Mouse (Mus musculus) ES-E14 (cell line): Measurements from ENCODE around the gene Bag5. TPM values are rescaled to one million over a fixed set of nuclear protein-coding genes. Genes with fewer than 3 reads are reported as not detected.

Experiments used
- DNase-seq: peaks from one replicate; pipeline ENCODE4 v3.0.0-alpha.2; 2013; ENCODE audit warnings: low read depth, low spot score
- H3K27ac ChIP-seq: 2 replicates; pipeline ENCODE4 v1.5.1; 2012; ENCODE audit warnings: low read depth, mild to moderate bottlenecking, low read length, moderate library complexity, mixed read lengths; ENCODE audit not compliant: poor library complexity, insufficient read depth, severe bottlenecking
- H3K36me3 ChIP-seq: 2 replicates; pipeline ENCODE4 v1.6.1; 2012; ENCODE audit warnings: mild to moderate bottlenecking, low read length, moderate library complexity, mixed read lengths; ENCODE audit not compliant: control insufficient read depth, poor library complexity, insufficient read depth, severe bottlenecking
- H3K4me1 ChIP-seq, 2 experiments: fragments of 150-350 bp in 1 of 2; sonication (generic) in 1 of 2; 2 replicates each; pipeline ENCODE4 v1.6.1; 2012; ENCODE audit warnings: low read length in 2 of 2, mild to moderate bottlenecking in 1 of 2, mixed read lengths in 1 of 2; ENCODE audit not compliant: control insufficient read depth in 2 of 2, insufficient read depth in 2 of 2, poor library complexity in 1 of 2
- H3K4me3 ChIP-seq, 2 experiments: fragments of 150-350 bp in 1 of 2; sonication (generic) in 1 of 2; 2 replicates each; pipeline ENCODE4 v1.5.1; 2012; ENCODE audit warnings: low read length in 2 of 2, low read depth in 1 of 2, mild to moderate bottlenecking in 1 of 2, mixed read lengths in 1 of 2; ENCODE audit not compliant: insufficient read depth in 1 of 2, poor library complexity in 1 of 2, severe bottlenecking in 1 of 2
- H3K9ac ChIP-seq: 2 replicates; pipeline ENCODE4 v1.6.1; 2012; ENCODE audit warnings: low read depth, mild to moderate bottlenecking, low read length, mixed read lengths; ENCODE audit not compliant: poor library complexity, insufficient read depth, severe bottlenecking
- H3K9me3 ChIP-seq: fragments of 150-350 bp; sonication (generic); 2 replicates; pipeline ENCODE4 v1.6.1; 2012; ENCODE audit warnings: low read depth, mild to moderate bottlenecking, low read length; ENCODE audit not compliant: control insufficient read depth, insufficient read depth
- CHD2 ChIP-seq: IDR thresholded peaks from 2 replicates; pipeline ENCODE4 v1.6.1; 2014; ENCODE audit warnings: mild to moderate bottlenecking, low read depth, low read length, inconsistent platforms
- HCFC1 ChIP-seq: IDR thresholded peaks from 2 replicates; pipeline ENCODE4 v1.6.1; 2012; ENCODE audit warnings: low read length, inconsistent platforms, borderline replicate concordance; ENCODE audit not compliant: insufficient read depth
- MAFK ChIP-seq: IDR thresholded peaks from 2 replicates; pipeline ENCODE4 v1.6.1; 2014; ENCODE audit warnings: mild to moderate bottlenecking, low read depth, low read length, inconsistent platforms; ENCODE audit not compliant: insufficient read depth
- ZC3H11A ChIP-seq: IDR thresholded peaks from 2 replicates; pipeline ENCODE4 v1.6.1; 2012; ENCODE audit warnings: low read depth, mild to moderate bottlenecking, inconsistent platforms, low read length, borderline replicate concordance
- ZNF384 ChIP-seq: IDR thresholded peaks from 2 replicates; pipeline ENCODE4 v1.6.1; 2012; ENCODE audit warnings: low read depth, low read length, inconsistent platforms
- in situ Hi-C, 2 experiments: fragments of 600-800 bp; cut with MboI; formaldehyde crosslinking; loops; one replicate each; pipeline ENCODE4 v1.15.1; 2025; ENCODE audit warnings: low sequenced_read_pairs in 2 of 2, inconsistent platforms in 1 of 2; ENCODE audit not compliant: unreplicated experiment in 2 of 2
- total RNA-seq: library from RNA; depleted of rRNA; stranded (reverse); fragments of 300-350 nt; gene quantifications from 2 replicates; pipeline ENCODE4 v1.2.3, GENCODE M21; 2012

The Bag5 gene
- total RNA-seq, 1 experiment, result 14.8 TPM

DNA sequence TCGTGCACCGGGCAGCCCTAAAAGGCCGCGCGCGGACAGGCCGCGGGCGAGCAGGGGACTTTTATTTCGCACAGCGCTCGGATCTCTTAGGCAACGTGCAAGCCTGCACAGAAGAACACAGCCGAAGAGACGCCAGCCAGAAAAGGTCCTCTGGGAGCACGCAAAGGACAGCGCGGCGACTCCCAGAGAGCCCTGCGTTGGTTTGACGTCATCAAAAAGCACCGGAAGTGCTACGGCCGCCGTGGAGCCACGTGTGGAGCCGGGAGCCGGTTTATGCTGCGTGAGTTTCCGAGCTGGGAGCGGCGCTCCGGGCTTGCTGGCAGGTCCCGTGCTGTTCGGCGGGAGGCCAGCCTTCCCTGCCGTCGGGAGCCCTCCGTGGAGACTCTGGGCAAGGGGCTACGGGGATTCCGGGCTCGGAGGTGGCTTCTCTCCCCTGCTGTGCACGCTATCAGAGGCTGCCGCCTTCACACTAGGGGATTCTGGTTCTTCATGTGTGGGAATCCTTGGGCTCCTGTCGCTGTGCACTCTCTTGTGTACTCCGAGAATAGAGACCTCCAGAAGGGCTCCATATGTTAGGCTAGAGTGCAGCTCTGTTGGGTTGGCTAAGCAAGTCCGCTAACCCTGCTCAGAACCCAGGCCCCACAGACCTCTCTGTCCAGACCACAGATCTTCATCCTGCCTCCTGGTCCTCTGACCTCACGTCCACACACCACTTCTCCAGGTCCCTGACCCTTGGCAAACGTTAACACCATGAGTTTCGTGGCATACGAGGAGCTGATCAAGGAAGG, 35.0 kb downstream of the Bag5 start, which contains the start of gene Trmt61a:
TSS of gene Trmt61a (plus strand) at position 224 of the 788 bp plus-strand sequence.
- H3K9me3 ChIP-seq, result no peaks in the 10 kb centered on the region
- peak; percentile 84 for DNase-seq
- H3K36me3 ChIP-seq, result peaks cover 26% of the 10 kb centered on the region
- H3K4me1 ChIP-seq, result peaks cover 5 to 28% of the 10 kb centered on the region in 2 experiments; a peak in 2 of 4 replicates
- peak within 1 kb of the TSS; percentile 55 for H3K27ac ChIP-seq
- H3K4me3 ChIP-seq, result peak within 1 kb of the TSS; percentile 93 to 94
- no peak for TF ChIP-seq ZNF384
- TF ChIP-seq HCFC1, result peak; percentile 83
- H3K9ac ChIP-seq, result peak within 1 kb of the TSS; percentile 93
- in situ Hi-C loops, result no loop called here

DNA sequence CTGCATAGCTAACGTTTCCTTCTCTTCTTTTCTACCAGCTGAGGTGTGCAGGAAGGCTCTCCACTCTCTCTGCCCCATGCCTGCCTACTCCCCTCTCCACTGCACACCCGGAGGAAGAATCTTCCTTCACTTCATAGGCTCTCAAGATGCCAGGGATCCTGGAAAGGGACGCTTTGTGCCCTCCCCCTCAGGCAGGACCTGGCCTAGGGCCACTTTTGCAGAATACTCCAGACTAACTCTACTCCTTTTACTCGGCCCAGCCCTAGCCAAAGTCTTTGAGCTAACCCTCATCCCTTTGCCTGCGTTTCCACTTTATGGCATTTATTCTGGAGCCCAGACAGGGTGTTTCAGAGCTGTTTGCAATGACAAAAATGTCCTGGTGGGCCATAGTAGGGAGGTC, 35.6 kb downstream of the Bag5 start:
- Histone ChIP-seq H3K4me1 (peaks cover 5 to 28% of the 10 kb centered on the region in 2 experiments; a peak in 2 of 4 replicates), H3K27ac (peak overlapping the region; percentile 26; the same call in 1 of the 2 replicates), H3K4me3 (peak overlapping the region; percentile 93 to 94), H3K9ac (peak overlapping the region; percentile 73), H3K36me3 (peaks cover 23% of the 10 kb centered on the region), H3K9me3 (no peaks in the 10 kb centered on the region)
- DNase-seq, result no peak
- TF ChIP-seq CHD2 (no peak), ZNF384 (no peak), ZC3H11A (no peak), HCFC1 (no peak), MAFK (no peak)
- in situ Hi-C loops, result no loop called here

DNA sequence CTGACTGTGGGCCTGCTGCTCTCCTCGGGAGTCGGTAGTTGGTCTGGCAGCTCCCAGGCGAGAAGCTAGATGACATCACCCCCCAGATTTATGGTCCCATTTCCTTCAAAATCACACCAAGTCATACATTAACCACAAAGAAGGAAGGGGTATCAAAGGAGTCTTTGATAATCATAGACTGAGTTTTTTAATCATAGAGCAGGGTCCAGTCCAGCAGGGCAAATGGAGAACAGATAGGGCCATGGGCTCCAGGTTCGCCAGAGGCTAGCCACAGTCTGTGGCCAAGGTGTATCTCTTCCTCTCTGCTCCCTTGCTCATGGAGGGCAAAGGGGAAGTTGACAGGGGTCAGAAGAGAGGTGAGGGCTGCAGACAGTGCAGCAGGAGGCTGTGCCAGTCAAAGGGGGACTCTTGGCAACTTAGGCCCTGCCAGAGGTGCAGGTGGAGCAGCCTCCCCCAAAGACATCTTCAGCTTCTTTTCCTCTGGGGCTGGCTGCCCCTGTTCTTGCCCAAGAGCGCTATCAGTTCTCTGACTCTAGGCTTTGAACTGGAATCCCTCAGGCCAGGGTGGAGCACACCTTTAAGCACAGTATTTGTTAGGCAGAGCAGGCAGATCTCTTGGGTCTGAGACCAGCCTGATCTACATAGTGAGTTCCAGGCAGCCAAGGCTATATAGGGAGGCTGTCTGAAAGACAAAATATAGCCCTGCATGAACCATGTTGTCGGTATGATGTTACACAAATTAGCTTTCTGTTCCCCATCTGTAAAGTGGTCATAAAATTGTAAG, 37.1 kb downstream of the Bag5 start:
- H3K9me3 ChIP-seq, result no peaks in the 10 kb centered on the region
- no peak for TF ChIP-seq ZNF384
- no peak for TF ChIP-seq HCFC1
- TF ChIP-seq MAFK, result no peak
- no peak for TF ChIP-seq CHD2
- in situ Hi-C loops, result no loop called here
- peaks cover 21% of the 10 kb centered on the region for H3K36me3 ChIP-seq
- no peak overlapping the region for H3K4me3 ChIP-seq
- peaks cover 5 to 26% of the 10 kb centered on the region in 2 experiments; a peak in 2 of 4 replicates for H3K4me1 ChIP-seq
- H3K9ac ChIP-seq, result no peak overlapping the region
- DNase-seq, result no peak
- no peak overlapping the region; the same call in 1 of the 2 replicates for H3K27ac ChIP-seq

DNA sequence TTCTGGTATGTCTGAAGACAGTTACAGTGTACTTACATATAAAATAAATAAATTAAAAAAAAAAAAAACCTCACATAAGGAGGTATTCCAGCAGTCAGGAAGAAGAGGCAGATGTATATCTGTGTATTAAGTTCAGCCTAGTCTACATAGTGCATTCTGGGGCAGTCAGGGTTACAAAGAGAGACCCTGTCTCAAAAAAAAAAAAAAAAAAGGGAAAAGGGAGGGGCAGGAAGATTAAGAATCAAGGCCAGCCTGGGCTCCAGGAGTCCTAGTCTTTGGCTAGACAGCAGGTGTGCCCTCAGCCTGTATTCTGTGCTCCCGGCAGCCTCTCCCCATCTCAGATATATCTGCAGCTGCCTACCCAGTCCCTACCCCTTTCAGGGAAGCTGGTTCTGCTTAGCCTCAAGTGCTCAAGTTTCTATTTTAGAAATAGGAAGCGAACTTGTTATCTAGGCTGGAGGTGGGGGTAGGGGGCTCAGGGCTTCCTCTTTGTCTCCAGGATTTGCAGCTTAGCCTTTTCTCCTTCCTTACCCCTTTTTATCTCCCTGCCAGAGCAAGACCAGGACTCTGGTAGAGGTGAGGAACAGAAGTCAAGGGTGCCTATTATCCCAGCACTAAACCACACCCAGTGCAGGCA, 38.1 kb downstream of the Bag5 start:
- TF ChIP-seq CHD2 (no peak), ZNF384 (peak; percentile 76), HCFC1 (no peak)
- Histone ChIP-seq H3K9me3 (no peaks in the 10 kb centered on the region), H3K4me3 (no peak overlapping the region), H3K9ac (no peak overlapping the region), H3K4me1 (peaks cover 5 to 24% of the 10 kb centered on the region in 2 experiments; a peak in 2 of 4 replicates), H3K36me3 (peaks cover 21% of the 10 kb centered on the region; the same call in 1 of the 2 replicates), H3K27ac (no peak overlapping the region)
- no peak for DNase-seq
- in situ Hi-C loops, result no loop called here
